Mouse (Mus musculus): ENCODE data around the gene Gm28079. TPM values are rescaled to one million over a fixed set of nuclear protein-coding genes. Genes with fewer than 3 reads are reported as not detected.
"Not testable (repeated sequence)": the region's sequence is repeated elsewhere in the genome, so short reads cannot be mapped to it uniquely, and the experiment has no call there.

The Gm28079 gene
- not detected for total RNA-seq (2021)

- intact Hi-C loops (cut with DNase I); DNase-seq (ENCODE audit: low spot score in 2 of 2): not testable (repeated sequence)
Observed at GRCm38 (mm10) chrY:70014799-70015198, at the start of gene Gm28079. TSS of gene Gm28079 (minus strand) at chrY:70014899.
